Mouse (Mus musculus) cerebellum, postnatal 14 days (tissue): Measurements from ENCODE around the gene Nrip3.

Experiments
- DNase-seq, 2 experiments: peaks; one replicate each; pipeline ENCODE4 v3.0.0; 2021; ENCODE audit warnings: mixed read lengths in 2 of 2

The Nrip3 gene

DNA sequence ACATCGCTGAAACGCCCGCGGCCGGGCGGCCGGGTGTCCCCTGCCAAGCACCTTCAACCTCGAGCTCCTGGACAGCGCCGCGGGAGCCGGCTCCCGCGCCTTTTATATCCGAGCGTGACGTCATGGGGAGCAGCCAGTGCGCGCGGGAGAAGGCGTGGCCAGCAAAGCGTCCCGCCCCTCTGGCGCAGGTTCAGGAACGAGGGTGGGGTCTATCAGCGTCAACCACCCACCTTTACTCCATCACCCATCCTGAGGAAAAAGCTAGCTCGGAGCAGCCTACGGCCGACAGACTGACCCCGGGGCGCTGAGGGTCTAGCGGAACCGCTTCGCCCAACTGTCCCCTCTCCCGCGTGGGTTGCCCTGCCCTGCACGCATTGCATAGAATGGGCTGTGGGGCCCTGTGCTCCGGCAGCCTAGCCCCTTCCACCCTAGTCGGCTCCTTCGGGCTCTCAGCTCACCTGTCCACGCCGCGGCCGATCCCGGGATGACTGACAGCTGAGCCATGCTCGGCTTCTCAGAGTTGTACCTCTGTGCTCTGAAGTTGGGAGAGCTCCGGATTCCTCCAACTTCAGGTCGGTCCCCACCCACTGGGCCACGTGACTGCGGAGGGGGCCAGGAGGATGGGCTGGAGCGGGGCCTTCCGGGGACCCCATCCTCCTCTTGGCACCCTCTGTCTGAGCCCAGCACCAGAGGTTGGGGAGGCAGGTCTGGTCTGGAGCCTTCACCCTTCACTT is at the start of gene Nrip3:
Nrip3 (minus strand) TSS at position 556 of the 734 bp plus-strand sequence.
- DNase-seq, result peak; percentile 91 to 92

DNA sequence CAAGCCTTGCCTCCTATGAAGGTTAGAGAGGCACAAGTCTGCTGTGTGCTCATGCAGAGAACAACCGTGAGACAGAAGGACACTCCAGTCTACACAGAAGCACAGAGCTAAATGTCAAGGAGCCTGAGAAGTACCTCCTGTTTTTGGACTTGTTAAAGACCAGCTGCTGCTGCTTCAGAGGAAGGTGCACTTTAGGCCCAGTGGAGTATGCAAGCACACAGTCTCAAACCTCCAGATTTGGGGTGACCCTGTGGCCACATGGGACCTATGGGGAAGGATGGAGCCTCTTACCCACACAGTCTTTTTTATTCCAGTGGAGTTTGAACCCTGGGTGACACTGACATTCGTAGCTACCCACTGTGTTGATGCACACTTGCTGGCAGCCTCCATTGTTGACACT is 49.6 kb upstream of the Nrip3 start:
- no peak for DNase-seq

DNA sequence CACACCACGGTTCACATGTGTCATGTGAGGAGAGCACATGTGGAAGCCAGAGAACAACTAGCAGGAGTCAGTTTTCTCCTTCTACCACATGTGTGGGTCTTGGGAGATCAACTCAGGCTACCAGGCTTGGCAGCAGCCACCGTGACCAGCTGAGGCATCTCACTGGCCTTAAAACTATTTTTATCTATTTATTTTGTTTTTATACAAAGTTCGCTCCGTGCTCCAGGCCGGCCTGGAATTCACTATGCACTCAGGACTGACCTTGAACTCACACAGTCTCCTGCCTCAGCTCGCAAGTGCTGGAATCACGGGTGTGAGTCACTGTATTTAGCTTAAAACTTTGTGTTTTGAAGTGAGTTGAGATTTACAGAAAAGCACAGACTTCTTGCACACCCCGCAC is 45.1 kb upstream of the Nrip3 start:
- no peak for DNase-seq

DNA sequence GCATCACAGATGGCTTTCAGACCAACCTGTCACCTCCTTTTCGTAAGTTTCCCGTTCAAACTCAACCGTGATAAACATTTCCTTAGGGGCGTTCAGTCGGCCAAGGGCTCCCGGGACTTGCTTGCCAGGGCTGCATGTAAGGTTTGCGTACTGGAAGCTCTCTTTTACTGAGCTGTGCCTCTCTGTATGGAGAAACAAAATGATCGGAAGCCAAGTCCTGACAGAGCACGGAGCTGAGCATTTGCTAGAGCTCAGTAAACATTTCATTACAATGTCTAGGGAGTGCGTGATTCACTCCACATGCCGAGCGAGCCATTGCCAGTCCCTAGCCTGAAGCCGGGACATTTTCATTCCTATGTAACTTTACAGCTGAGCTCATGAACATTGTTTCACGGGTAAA is 43.5 kb upstream of the Nrip3 start:
- peak; percentile 26 to 43 for DNase-seq

- no peak for DNase-seq
Measured at GRCm38 (mm10) chr7:109818600-109818999, 36.8 kb upstream of the Nrip3 start.

GRCm38 (mm10) chr7:109817954-109818353 is 36.1 kb upstream of the Nrip3 start:
- DNase-seq, result no peak

DNA sequence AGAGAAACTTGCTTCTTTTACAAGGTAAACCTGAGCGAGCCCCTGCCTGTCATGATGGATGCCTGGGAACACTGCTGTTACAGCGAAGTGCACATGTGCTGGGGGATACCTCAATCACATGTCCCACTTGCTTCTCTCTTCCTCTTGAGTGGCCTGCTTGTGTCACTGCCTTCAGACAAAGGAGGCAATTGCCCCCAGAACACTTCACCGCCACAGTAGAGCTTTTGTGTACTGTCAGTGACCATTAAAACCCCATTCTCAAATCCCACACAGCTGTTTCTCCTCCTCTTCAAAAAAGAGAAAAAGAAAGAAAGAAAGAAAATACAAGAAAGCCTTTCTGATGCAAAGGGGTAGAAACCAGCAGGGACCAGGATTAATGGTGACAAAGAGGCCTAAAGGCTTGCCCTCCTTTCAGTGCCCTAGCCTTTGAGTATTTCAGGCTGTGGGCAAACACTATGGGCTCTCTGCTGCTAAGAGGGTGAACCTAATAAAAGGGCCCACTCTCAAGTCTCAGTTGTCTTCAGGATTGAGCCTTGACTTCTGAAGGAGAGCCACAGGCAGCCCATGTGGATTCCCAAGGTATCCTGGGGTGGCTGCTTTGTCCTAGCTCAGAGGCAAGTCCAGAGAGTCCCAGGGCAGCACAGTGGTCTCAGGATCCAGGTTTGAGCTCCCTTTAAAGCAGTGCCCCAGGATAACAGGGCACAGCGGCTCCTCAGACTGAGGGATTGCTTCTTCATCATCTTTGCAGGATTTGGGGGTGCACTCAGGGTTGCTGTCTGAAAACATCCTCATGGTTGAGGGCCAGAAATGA is 31.7 kb upstream of the Nrip3 start:
- DNase-seq, result no peak

GRCm38 (mm10) chr7:109807616-109808485 is 26.0 kb upstream of the Nrip3 start:
- peak; percentile 41 to 53 for DNase-seq

DNA sequence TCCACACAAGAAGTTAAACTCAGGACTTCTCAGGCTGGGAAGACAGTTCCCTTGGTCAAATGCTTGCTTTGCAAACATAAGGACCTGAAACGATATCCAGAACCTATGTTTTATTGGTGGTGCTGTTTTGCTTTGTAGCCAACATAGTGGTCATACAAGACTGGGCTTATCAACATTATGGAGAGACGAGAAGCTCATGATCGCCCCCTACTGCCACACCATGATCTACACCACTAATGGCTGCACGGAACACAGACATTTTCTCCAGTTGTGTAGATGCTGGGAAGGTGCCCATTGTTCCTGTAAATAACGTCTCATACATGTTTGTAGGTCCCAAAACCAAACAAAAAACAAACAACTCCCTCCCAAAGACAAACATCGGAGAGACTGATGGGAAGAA is 23.0 kb upstream of the Nrip3 start:
- DNase-seq, result peak; percentile 54 to 61

- DNase-seq, result peak; percentile 73 to 80
Measured at GRCm38 (mm10) chr7:109804355-109804754, 22.5 kb upstream of the Nrip3 start.

- DNase-seq, result no peak
Measured at GRCm38 (mm10) chr7:109803516-109803915, 21.7 kb upstream of the Nrip3 start.

GRCm38 (mm10) chr7:109800626-109801025 is 18.8 kb upstream of the Nrip3 start:
- DNase-seq, result no peak

DNA sequence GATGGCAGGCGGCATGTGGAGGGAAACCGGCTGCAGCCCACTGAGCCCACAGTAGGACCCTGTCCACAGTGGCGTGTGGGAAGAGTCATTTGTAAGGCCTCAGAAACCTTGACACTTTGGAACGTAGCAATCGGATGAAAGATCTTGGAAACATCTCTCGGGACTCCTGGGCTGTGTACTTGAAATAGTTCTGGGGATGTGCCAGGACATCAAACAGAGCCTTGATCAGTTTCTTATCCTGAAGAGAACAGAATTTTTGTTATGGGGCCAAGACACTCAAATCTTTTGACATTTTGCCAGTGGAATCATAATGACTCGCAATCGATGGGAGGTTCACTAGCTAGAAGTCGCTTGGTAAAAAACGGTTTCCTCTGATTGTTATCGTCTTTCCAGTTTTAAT is 17.3 kb upstream of the Nrip3 start:
- no peak for DNase-seq

- DNase-seq, result no peak
Measured at GRCm38 (mm10) chr7:109795564-109795963, 13.7 kb upstream of the Nrip3 start.

- DNase-seq, result no peak
Measured at GRCm38 (mm10) chr7:109794556-109794955, 12.7 kb upstream of the Nrip3 start.

GRCm38 (mm10) chr7:109792759-109793158 is 10.9 kb upstream of the Nrip3 start:
- DNase-seq, result peak; percentile 85 to 86

DNA sequence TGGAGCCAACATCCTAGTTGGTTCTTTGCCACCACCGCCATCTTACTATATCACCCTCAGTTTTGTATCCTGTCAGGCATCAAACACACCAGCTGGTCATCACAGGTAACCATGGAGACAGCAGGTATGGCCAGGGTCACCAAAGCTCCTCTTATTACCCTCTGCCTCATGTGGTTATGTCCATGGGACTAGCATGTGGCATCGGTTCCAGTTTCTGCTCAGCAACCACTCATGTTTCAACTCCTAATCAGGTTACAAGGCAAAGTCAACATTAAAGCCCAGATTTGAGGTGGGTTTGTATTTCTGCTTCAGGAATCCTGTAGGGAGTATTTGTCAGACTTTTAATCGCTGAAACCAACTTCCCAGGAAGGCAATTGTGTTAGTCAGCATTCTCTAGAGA is 9.0 kb upstream of the Nrip3 start:
- DNase-seq, result no peak

GRCm38 (mm10) chr7:109787860-109788259 is 6.0 kb upstream of the Nrip3 start:
- DNase-seq, result no peak

- DNase-seq, result peak; percentile 45 to 57
Measured at GRCm38 (mm10) chr7:109783281-109783680, 1.5 kb upstream of the Nrip3 start.

DNA sequence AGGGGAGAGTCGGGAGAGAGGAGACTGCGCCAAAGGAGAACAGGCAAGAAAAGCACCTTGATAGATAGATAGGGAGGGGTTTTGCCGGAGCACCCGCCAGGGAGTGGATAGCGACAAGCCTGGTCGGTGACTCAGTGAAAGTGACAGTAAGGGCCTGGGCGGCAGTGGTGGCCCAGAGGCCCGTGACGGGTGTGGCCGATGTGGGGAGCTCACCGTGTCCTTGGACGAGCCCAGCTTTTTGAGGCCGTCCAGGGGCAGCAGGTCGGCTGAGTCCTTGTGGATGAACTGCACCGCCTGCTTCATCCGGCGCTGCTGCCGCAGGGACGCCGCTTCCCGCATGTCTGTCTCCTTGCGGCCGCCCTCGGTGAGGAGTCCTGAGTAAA is 747 bp downstream of the Nrip3 start:
- DNase-seq, result no peak

GRCm38 (mm10) chr7:109772251-109772650 is 9.6 kb downstream of the Nrip3 start:
- DNase-seq, result no peak

DNA sequence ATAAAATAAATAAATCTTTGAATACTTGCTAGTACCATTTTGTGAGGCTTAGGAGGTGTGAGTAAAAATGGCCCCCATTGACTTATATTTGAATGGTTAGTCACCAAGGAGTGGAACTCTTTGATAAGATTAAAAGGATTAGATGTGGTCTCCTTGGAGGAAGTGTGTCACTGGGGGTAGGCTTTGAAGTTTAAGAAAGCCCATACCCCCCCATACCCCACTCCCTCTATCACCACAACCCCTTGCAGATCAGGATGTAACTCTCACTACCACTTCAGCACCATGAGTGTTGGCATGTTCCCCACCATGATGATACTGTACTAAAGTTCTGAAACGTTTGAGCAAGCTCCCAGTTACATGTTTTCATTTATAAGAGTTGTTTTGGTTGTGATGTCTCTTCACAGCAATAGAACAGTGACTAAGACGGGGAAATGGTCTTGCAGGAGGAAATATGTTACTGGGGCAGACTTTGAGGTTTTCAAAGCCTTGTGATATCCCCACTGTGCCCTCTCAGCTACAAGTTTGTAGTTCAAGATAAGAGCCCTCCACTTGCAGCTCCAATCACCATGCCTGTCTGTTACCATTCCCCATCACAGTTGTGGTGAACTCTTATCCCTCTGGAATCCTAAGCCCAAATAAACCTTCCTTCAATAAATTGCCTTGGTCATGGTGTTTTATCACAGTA is 13.0 kb downstream of the Nrip3 start:
- DNase-seq, result no peak
